In genomic region chr19:53052031-53052670, GRCm38 (mm10) we compare ENCODE assay signal across 7 mouse cellular contexts. TPM values are rescaled to one million over a fixed set of nuclear protein-coding genes. Genes with fewer than 3 reads are reported as not detected.
A peak's percentile ranks its signal among the peaks of the same experiment; 100 is the strongest.
DNase-seq lines count a peak whose midpoint lies in the region; ATAC-seq and TF ChIP-seq lines count a peak whose summit lies in the region.

No protein-coding gene starts in this region.

- H3K27ac ChIP-seq in liver, adult 2 months (replicated peaks; ENCODE audit: insufficient read depth, low read depth, low read length) = no peak overlapping the region
- no peak overlapping the region for H3K27ac ChIP-seq in embryonic facial prominence, embryonic 11.5 days (replicated peaks; ENCODE audit: low read depth, low read length)
- H3K27ac ChIP-seq in hindbrain, embryonic 15.5 days (replicated peaks) = 0 out of 2 replicates have a peak overlapping the region, but pooled peaks have one; percentile 15
- H3K27ac ChIP-seq in midbrain, embryonic 15.5 days = 0 out of 2 replicates have a peak overlapping the region, but pooled peaks have one; percentile 9

- no peak overlapping the region for H3K9ac ChIP-seq in liver, adult 2 months (ENCODE audit: low read depth, low read length)
- no peak overlapping the region for H3K9ac ChIP-seq in embryonic facial prominence, embryonic 11.5 days (replicated peaks; ENCODE audit: low read length)
- no peak overlapping the region for H3K9ac ChIP-seq in hindbrain, embryonic 15.5 days
- H3K9ac ChIP-seq in midbrain, embryonic 15.5 days = no peak overlapping the region

- H3K36me3 ChIP-seq in liver, adult 2 months (ENCODE audit: control insufficient read depth, insufficient read depth, low read length) = no peaks in the 10 kb centered on the region
- no peaks in the 10 kb centered on the region for H3K36me3 ChIP-seq in embryonic facial prominence, embryonic 11.5 days (replicated peaks; ENCODE audit: control insufficient read depth, insufficient read depth, low read depth, low read length)
- no peaks in the 10 kb centered on the region for H3K36me3 ChIP-seq in hindbrain, embryonic 15.5 days
- H3K36me3 ChIP-seq in midbrain, embryonic 15.5 days (replicated peaks) = no peaks in the 10 kb centered on the region

- TF ChIP-seq CTCF in liver, adult 2 months (IDR thresholded peaks at IDR 0.05; ENCODE audit: low read depth, low read length) = no peak

- peak; percentile 71; the same call in 1 of the 2 replicates for ATAC-seq in embryonic facial prominence, embryonic 11.5 days (replicated peaks; ENCODE audit: insufficient number of reproducible peaks, low FRiP score, low TSS enrichment, low read depth)
- ATAC-seq in hindbrain, embryonic 15.5 days (ENCODE audit: low FRiP score, low read depth) = no peak
- no peak for ATAC-seq in midbrain, embryonic 15.5 days (replicated peaks)

- intact Hi-C loops in gastrocnemius, postnatal 14 days (cut with DNase I; ENCODE audit: low total_unique reads) = no loop called here

- H3K4me1 ChIP-seq in liver, adult 2 months (ENCODE audit: control insufficient read depth, insufficient read depth, low read length) = no peaks in the 10 kb centered on the region
- H3K4me1 ChIP-seq in embryonic facial prominence, embryonic 11.5 days (ENCODE audit: control insufficient read depth, insufficient read depth, low read length) = no peaks in the 10 kb centered on the region; the same call in 1 of the 2 replicates
- H3K4me1 ChIP-seq in hindbrain, embryonic 15.5 days (replicated peaks) = peaks cover 5% of the 10 kb centered on the region
- 0 out of 2 replicates have a peak, but pooled peaks cover 3% of the 10 kb centered on the region for H3K4me1 ChIP-seq in midbrain, embryonic 15.5 days

- H3K4me2 ChIP-seq in embryonic facial prominence, embryonic 11.5 days (ENCODE audit: low read depth, low read length) = no peak overlapping the region; the same call in 1 of the 2 replicates
- peak overlapping the region; percentile 45 for H3K4me2 ChIP-seq in hindbrain, embryonic 15.5 days
- H3K4me2 ChIP-seq in midbrain, embryonic 15.5 days = peak overlapping the region; percentile 41

- no peaks in the 10 kb centered on the region for H3K79me2 ChIP-seq in liver, adult 2 months (ENCODE audit: control insufficient read depth, insufficient read depth, low read length)

- H3K27me3 ChIP-seq in liver, adult 2 months (ENCODE audit: control insufficient read depth, insufficient read depth, low read length) = no peaks in the 10 kb centered on the region
- H3K27me3 ChIP-seq in embryonic facial prominence, embryonic 11.5 days (ENCODE audit: control insufficient read depth, insufficient read depth, low read length) = no peaks in the 10 kb centered on the region
- no peaks in the 10 kb centered on the region for H3K27me3 ChIP-seq in hindbrain, embryonic 15.5 days
- no peaks in the 10 kb centered on the region for H3K27me3 ChIP-seq in midbrain, embryonic 15.5 days (replicated peaks)

- H3K9me3 ChIP-seq in embryonic facial prominence, embryonic 11.5 days (replicated peaks; ENCODE audit: control insufficient read depth, low read length) = no peaks in the 10 kb centered on the region
- H3K9me3 ChIP-seq in hindbrain, embryonic 15.5 days = no peaks in the 10 kb centered on the region
- no peaks in the 10 kb centered on the region for H3K9me3 ChIP-seq in midbrain, embryonic 15.5 days

- 25% methylated on average over 19 of the region's 19 CpGs for WGBS in liver, adult 2 months
- 20% methylated on average over 19 of the region's 19 CpGs for WGBS in embryonic facial prominence, embryonic 11.5 days
- WGBS in hindbrain, embryonic 15.5 days = 17% methylated on average over 19 of the region's 19 CpGs
- 23% methylated on average over 19 of the region's 19 CpGs for WGBS in midbrain, embryonic 15.5 days

- TF ChIP-seq POLR2A in liver, adult 2 months (IDR thresholded peaks at IDR 0.05; ENCODE audit: extremely low read depth, insufficient read depth, low read length) = no peak

- no peak overlapping the region for H3K4me3 ChIP-seq in liver, adult 2 months (ENCODE audit: insufficient read depth, low read depth, low read length)
- no peak overlapping the region for H3K4me3 ChIP-seq in embryonic facial prominence, embryonic 11.5 days (ENCODE audit: low read depth, low read length)
- peak overlapping the region; percentile 13; the same call in 1 of the 2 replicates for H3K4me3 ChIP-seq in hindbrain, embryonic 15.5 days
- no peak overlapping the region for H3K4me3 ChIP-seq in midbrain, embryonic 15.5 days

- peak; percentile 17 for DNase-seq in liver, adult 2 months (ENCODE audit: extremely low read depth, low read depth, low spot score)
- DNase-seq in liver (no peak), adipocyte (ENCODE audit: low spot score) (no peak)
- peak; percentile 68 for DNase-seq in embryonic facial prominence, embryonic 11.5 days (ENCODE audit: low spot score)
- DNase-seq in gastrocnemius, postnatal 14 days = no peak

RNA-seq across cellular contexts. Expression of gene Xpnpep1, which starts 12.1 kb away (rescaled TPM):
- total RNA-seq in liver, adult 2 months (2014; rRNA removed) = 38.3 and 38.4 TPM in 2 replicates
- polyA plus RNA-seq in liver, adult 2 months (2012; rRNA removed) = 37.1 and 38.8 TPM in 2 replicates
- polyA plus RNA-seq in embryonic facial prominence, embryonic 11.5 days (2014; fragmentation: Nextera tagmentation; extraction: Ambion mirVana) = 177 and 184 TPM in 2 replicates
- polyA plus RNA-seq in hindbrain, embryonic 15.5 days (2015; fragmentation: Nextera tagmentation; extraction: Ambion mirVana) = 114 and 121 TPM in 2 replicates
- polyA plus RNA-seq in midbrain, embryonic 15.5 days (2015; fragmentation: Nextera tagmentation; extraction: Ambion mirVana) = 124 and 125 TPM in 2 replicates
- 10 to 100 TPM; 63.1 to 75.1 TPM for total RNA-seq in gastrocnemius, postnatal 14 days (2021)

Comparison
In these comparisons a context has a peak if more than half of its experiments do, and no peak if none do; other contexts are left out.
1. DNase-seq: peak in liver, adult 2 months (single experiment) and embryonic facial prominence, embryonic 11.5 days (single experiment); none in liver (single experiment), gastrocnemius, postnatal 14 days (single experiment) and adipocyte (single experiment).
2. H3K27ac ChIP-seq: peak in hindbrain, embryonic 15.5 days (single experiment) and midbrain, embryonic 15.5 days (single experiment); none in liver, adult 2 months (single experiment) and embryonic facial prominence, embryonic 11.5 days (single experiment).